Mouse (Mus musculus): ENCODE data around the gene Pdcd4.

DNA sequence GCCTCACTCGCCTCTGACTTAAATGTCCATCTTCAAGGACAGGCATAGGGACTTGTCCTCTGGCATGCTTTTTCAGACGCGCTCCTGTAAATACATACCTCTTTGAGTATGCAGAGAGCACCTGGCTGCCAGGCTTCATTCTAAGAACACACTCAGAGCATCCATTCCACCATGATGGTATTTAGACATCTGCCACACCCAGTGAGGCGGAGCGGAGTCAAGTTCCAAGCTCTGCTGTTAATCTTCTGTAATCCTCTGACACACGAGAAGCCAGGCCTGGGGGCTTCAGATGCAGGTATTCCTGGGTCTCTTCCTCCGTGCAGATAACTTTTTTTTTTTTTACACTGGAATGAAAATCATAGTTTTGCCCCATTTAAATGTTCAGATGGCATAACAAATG, 32.4 kb upstream of the Pdcd4 start:
- no peak for TF ChIP-seq CTCF (IDR thresholded peaks at IDR 0.05; ENCODE audit: low read depth, low read length)
- no peak for TF ChIP-seq POLR2A (IDR thresholded peaks at IDR 0.05; ENCODE audit: insufficient read depth, low read length)

Measured in ES-Bruce4 (cell line).